Mouse (Mus musculus): ENCODE measurements at regions not wholly inside any gene's neighbourhood (a gene's known extent, or its start where the extent isn't known, plus 50 kb on each side); places are given as distances from the start of the nearest gene placed in this dataset.
"Not testable (repeated sequence)": the region's sequence is repeated elsewhere in the genome, so short reads cannot be mapped to it uniquely, and the experiment has no call there.

DNA sequence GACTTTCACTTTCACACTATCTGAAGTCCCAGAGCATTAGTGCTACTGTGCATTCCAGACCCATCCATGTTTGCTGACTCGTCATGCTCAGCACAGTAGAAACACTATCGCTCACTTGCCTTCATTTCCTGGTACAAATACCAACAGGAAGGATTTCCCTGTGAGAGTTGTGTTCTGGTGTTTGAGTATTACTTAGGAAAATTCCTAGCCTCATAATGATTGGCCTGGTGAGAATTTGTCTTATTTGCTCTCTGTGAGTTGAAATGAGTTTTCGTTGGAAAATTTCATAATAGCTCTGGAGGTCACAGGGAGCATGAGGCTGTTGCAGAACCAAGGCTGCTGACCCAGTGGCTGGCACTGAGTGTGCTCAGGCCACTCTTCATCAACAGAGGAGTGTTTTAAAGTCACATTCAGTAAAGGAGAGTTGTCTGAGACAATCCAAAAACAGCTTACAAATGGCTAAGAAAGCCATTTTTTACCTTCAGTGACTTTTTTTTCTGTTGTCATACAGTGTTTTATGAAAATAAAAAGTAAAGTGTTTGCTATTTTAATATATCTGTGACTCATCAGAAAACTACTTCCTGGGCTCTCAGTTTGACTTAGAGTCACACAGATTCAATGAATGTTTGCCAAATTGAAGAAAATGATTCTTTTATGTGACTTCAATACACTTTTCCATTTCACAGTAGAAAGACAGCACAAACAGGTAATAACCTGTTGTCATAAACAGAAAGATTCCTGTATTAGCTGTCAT lies 64.4 kb upstream of the Zcchc2 start:
- Histone ChIP-seq H3K36me3 (replicated peaks) (no peaks in the 10 kb centered on the region), H3K9me3 (no peaks in the 10 kb centered on the region), H3K27me3 (replicated peaks; ENCODE audit: low read depth, poor library complexity, severe bottlenecking) (no peaks in the 10 kb centered on the region), H3K4me3 (no peak overlapping the region), H3K4me1 (no peaks in the 10 kb centered on the region), H3K27ac (replicated peaks) (no peak overlapping the region)
- no peak for DNase-seq (ENCODE audit: low spot score)
- WGBS: 75% methylated on average over 3 of the region's 3 CpGs

DNA sequence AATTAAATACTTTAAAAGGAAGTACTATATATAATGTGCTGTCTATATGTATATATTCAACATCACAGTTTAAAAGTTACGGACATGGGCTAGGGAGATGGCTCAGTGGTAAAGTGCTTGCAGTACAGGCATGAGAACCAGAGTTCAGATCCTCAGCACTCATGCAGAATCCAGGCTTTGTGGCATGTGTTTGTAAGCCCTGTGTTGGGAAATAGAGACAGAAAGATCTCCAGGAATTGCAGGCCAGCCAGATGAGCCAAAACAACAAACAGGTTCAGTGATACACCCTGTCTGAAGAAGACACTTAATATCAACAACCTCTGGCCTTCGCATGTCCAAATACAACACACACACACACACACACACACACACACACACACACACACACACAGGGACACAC lies 63.3 kb upstream of the Zcchc2 start:
- no peak for DNase-seq (ENCODE audit: low spot score)
- H3K4me1 ChIP-seq: no peaks in the 10 kb centered on the region
- H3K36me3 ChIP-seq (replicated peaks): no peaks in the 10 kb centered on the region
- H3K9me3 ChIP-seq: no peaks in the 10 kb centered on the region
- H3K4me3 ChIP-seq: no peak overlapping the region
- H3K27ac ChIP-seq (replicated peaks): no peak overlapping the region
- no peaks in the 10 kb centered on the region for H3K27me3 ChIP-seq (replicated peaks; ENCODE audit: low read depth, poor library complexity, severe bottlenecking)
- WGBS: 91% methylated on average over 2 of the region's 2 CpGs

DNA sequence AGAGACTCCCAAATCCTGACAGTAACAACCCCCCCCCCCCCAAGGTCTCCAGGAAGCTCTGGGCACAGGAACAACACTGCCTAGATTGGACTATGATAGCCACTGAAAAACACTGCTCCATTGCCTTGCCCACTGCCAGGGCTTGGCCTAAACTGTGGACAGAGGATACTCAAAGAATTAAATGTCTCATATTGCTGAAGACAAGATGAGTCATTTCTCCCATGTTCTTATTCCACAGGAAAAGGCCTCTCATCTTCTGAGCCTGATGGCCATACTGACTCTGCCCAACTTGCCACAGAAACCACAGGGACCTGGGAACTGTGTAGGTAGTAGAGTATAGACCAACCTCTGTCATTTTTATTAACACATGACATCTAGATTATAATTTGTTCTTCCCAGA lies 59.4 kb upstream of the Zcchc2 start:
- no peak for DNase-seq (ENCODE audit: low spot score)
- no peaks in the 10 kb centered on the region for H3K36me3 ChIP-seq (replicated peaks)
- H3K27me3 ChIP-seq (replicated peaks; ENCODE audit: low read depth, poor library complexity, severe bottlenecking): no peaks in the 10 kb centered on the region
- no peak overlapping the region for H3K27ac ChIP-seq (replicated peaks)
- H3K4me3 ChIP-seq: no peak overlapping the region
- H3K9me3 ChIP-seq: no peaks in the 10 kb centered on the region
- H3K4me1 ChIP-seq: no peaks in the 10 kb centered on the region

DNA sequence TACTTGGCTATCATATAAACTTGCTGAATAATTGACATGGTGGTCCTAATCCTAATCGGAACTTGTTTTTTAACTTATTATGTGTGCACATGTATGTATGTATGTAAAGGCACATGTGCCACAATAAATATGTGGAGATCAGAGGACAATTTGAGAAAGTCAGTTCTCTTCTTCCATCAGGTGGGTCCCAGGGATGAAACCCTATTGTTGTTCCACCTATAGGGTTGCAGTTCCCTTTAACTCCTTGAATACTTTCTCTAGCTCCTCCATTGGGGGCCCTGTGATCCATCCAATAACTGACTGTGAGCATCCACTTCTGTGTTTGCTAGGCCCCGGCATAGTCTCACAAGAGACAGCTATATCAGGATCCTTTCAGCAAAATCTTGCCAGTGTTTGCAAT lies 56.0 kb upstream of the Zcchc2 start:
- not testable (repeated sequence) for H3K4me1 ChIP-seq; H3K27me3 ChIP-seq (replicated peaks; ENCODE audit: low read depth, poor library complexity, severe bottlenecking); H3K27ac ChIP-seq (replicated peaks); H3K9me3 ChIP-seq; H3K36me3 ChIP-seq (replicated peaks); H3K4me3 ChIP-seq; DNase-seq (ENCODE audit: low spot score)
- 90% methylated on average over 2 of the region's 2 CpGs for WGBS

All from embryonic facial prominence, embryonic 10.5 days (tissue).